Mouse (Mus musculus): ENCODE measurements at regions not wholly inside any gene's neighbourhood (a gene's known extent, or its start where the extent isn't known, plus 50 kb on each side); places are given as distances from the start of the nearest gene placed in this dataset.

DNA sequence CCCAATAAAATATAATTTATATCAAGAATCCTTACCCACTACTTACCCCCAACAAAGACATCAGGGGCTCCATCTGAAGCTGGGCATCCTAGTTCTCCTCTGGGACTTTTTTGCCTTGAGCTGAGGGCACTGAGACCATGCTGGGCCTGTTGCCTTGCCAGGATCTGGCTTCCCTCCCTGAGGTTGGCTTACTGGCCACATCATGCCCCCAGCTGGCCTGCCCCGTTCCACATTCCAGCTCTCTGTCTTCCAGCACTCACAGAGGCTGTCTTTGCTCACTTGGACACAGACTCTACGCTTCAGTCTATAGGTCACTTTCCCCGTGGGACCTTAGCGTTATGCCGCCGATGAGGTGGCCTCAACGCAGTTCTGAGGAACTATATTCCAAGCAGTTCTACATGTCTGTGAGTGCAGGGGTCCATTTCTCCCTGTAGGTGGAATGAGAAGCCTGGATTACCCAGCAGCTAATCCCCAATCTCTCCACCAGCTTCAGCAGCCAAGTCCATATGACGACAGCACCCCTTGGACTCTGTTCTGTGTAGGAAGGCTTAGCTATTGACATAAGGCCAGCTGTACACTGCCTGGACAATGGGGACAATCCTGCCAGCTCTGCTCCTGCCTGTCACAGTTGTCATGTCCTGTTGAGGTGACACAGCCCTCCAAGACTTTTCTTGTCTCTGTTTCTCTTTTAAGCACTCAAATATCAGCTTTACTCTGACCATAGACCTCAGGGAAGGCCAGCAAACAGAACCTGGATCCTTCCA lies 341.5 kb downstream of the Gadd45g start:
- TF ChIP-seq CTCF (IDR thresholded peaks at IDR 0.05; ENCODE audit: extremely low read depth, insufficient read depth, insufficient read length, insufficient replicate concordance) (no peak), POLR2A (IDR thresholded peaks at IDR 0.05; ENCODE audit: low read depth, low read length) (no peak)

All from spleen, adult 2 months (tissue).